Mouse (Mus musculus) frontal cortex, postnatal 14 days (tissue): ENCODE measurements at regions not wholly inside any gene's neighbourhood (a gene's known extent, or its start where the extent isn't known, plus 50 kb on each side); places are given as distances from the start of the nearest gene placed in this dataset.

Experiments used
- DNase-seq, 2 experiments: peaks; one replicate each; pipeline ENCODE4 v3.0.0; 2022; ENCODE audit warnings: low spot score in 2 of 2

DNA sequence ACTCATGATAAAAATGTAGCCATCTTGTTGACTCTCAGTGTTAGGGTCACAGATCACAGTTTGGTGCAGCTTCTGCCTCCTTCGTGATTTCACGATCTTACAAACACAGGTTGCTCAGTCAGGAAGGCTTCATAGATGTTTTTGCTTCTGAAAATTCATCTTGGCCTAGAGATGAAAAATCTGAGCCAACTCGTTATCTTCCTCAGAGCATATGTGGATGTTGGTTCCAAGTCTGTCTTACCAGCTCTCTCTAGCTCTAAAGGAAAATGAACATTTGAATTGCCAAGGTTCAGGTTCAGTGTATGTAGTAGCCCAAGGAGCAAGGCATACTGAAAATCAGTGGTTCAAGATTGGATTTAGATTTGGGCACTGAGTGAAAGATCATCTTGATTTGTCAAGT, 485.9 kb upstream of the B3gat1 start:
- no peak for DNase-seq

DNA sequence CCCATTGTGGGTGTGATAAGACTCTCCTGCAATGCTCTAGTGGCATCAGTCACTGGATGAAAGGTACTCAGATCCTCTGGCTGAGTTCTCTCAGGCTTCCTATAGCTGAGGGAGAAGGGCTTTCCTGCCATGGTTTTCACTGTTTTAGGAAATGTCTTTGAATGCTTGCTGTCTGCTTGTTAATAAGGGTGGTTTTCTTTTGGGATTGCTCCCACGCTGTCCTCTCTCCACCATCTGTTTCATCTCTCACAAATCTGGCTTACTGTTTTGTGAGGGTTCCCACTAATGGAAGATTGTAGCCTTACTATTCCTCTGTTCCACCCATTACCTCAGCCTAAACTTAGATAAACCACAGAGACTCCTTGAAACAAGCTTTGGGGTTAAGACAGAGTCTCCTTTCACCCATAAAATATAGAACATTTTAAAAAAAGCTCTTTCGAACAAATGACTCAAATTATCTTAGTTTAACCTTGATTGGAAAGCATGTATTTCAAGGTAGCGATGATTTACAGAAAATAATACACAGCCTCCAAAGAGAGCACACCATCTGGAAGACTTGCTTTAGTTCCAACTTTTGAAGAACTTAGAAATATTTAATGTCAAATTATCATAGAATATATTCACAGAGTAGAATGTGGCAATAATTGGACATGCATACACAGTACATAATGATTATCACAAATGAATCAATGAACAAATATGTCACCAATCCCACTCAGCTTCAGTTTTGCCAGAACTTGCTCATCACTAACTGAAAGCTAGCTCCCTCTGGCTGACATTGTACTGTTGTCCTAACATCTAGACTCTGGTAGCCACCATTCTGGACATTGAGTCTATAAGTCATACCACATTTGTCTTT, 468.4 kb upstream of the B3gat1 start:
- DNase-seq = peak; percentile 10 to 19
